Mouse (Mus musculus) cerebellum, adult 11 months (tissue): ENCODE measurements around the gene Scg3.
"Not testable (repeated sequence)": the region's sequence is repeated elsewhere in the genome, so short reads cannot be mapped to it uniquely, and the experiment has no call there.

Experiments
- DNase-seq: peaks from one replicate; pipeline ENCODE4 v3.0.0; 2022

Gene Scg3

DNA sequence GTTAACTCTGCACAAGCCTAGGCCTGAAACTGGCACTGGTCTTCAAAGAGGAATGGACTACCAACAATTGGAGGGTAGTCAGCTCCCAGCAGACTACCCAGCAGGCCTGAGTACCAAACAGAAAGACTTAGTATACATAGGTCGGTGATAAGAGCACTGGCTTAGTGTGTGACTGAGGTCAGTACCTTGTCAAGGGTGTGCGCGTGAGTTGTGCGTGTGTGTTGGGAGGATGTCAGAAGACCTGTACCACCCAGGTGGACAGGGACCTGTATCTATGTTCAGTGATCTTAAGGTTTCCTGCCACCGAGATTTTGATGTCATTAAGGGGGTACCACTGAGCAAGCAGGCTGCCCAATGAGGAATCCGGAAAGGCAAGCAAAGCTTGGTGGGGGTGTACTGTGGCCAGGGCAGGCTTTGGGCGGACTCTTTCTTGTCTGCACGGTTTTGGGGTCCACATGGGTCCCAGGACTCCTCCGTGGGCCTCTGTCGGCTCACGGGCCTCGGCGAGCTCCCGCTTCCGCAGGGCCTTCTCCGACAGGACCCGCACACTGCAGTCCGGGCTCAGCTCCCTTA is 58.8 kb downstream of the Scg3 start:
- DNase-seq, result no peak

GRCm38 (mm10) chr9:75621428-75621827 is 62.4 kb downstream of the Scg3 start:
- no peak for DNase-seq

DNA sequence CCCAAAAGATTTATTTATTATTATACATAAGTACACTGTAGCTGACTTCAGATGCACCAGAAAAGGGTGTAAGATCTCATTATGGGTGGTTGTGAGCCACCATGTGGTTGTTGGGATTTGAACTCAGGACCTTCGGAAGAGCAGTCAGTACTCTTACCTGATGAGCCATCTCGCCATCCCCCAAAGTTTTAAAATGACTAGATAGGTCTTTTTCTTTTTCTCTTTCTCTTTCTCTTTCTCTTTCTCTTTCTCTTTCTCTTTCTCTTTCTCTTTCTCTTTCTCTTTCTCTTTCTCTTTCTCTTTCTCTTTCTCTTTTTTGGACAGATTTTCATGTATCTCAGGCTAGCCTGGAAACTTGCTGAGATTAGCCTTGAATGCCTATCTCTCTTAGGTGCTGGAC is 64.1 kb downstream of the Scg3 start:
- DNase-seq, result not testable (repeated sequence)

DNA sequence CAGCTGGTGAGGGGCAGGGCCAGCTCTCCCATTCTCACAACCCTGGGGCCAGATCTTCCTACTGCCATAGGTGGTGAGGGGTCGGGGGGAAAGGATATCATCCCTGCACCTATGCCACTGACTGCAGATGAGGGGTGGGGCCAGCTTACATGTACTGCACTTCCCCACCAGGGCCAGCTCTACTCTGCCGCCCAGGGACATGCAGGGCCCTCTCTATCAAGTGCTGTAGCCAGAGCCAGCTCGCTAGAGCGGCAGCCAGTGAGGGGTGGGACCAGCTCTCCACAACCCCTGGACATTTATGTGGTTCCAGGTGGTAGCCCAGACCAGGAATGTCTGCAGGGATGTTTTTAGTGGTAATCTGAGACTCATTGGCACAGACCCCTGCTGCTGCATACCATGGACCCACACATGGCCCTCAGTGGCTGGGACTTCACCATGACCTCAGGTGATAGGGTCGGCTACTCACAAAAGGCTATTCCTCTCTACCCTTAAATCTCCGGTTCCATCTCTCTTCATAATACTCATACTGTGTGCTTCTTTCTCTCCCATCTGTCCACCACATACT is 64.9 kb downstream of the Scg3 start:
- no peak for DNase-seq

- DNase-seq, result no peak
These were observed 67.3 kb downstream of the Scg3 start for GRCm38 (mm10) chr9:75616560-75616959.

- DNase-seq, result peak; percentile 82
These were observed 73.0 kb downstream of the Scg3 start, which contains the start of gene Tmod2 for GRCm38 (mm10) chr9:75610571-75611493. Tmod2 (minus strand) TSS chr9:75611325.

- no peak for DNase-seq
These were observed 73.9 kb downstream of the Scg3 start for GRCm38 (mm10) chr9:75609965-75610364.

GRCm38 (mm10) chr9:75609505-75609904 is 74.4 kb downstream of the Scg3 start:
- no peak for DNase-seq

- no peak for DNase-seq
These were observed 76.4 kb downstream of the Scg3 start for GRCm38 (mm10) chr9:75607496-75607895.

DNA sequence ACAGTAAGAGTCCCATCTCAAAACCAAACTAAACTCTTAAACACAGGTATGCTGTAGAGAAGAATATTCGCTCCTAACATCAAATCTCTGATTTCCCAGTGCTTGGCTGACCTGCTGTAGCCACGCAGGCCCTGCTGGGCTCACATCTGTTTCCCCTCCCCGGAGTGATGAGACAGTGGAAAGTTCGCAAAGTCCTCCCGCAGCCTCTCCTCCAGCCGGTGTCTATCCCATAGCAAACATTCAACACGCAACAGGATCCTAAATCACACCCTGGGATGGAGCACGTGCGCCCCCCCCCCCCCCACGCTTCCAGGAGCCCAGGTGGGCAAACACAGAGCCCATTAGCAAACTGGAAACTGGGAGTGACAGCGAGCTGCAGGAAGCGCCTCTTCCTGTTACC is 82.3 kb downstream of the Scg3 start:
- DNase-seq, result no peak

DNA sequence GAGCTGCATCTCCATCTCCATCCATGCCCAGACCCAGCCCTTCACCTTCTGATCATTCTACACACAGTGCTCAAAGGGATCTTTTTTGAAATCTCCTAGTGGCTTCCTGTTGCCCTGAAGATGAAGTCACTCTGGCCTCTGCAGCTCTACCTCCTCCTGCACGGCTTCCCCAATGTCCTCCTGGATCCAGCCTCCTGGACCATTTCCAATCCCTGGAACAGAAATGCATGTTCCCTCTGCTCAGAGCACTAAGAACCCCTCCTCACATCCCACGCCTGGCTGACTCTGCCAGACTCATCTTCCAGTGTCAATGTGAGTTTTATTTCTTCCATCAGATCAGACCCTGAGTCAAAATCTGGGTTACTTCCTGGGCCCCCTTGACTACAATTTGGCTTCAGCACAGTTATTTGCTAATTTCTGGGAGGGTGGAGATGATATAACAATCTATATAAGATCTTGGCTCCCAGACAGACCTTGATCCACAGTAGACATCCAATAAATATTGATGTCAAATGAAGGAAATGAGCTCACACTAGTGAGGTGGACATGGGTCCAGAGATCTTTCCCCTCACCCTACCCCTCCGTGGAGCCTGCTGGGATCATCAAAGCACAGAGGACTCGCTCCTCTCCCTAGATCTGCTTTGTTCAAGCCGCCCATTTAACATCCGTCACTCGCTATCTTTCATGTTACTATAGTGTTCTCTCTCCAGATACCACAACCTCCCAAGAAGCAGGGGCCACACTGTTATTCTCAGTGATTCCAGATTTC is 83.5 kb downstream of the Scg3 start:
- DNase-seq, result peak; percentile 36

DNA sequence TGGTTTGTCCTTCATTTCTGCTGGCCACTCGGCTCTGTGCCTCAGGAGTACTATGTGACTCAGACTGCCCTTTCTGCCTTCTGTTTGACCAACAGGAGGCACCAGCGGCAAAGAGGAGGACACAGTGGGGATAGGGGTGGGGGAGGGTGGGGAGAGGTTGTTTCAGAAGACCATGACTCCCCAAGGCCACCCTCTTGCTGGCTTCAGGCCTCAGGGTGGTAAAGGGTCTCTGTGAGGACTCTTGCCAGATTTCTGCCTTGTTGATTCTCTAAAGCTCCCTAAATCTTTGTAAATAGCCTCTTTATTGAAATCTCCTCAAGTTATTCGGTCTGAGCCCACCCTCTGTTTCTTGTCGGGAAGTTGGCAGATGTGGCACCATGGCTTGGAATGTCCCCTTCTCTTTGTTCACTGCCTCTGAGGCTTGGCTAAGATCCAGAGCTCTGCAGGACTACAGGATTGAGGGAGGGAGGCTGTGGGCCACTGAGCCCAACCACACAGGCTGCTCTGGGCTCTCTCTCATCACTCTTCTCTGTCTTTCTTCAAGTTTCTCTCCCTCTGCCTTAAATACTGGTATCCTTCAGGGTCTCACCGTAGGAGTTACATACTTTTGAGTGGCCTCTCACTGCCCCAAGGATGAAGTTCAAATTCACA is 84.5 kb downstream of the Scg3 start:
- peak; percentile 46 for DNase-seq

- DNase-seq, result no peak
These were observed 86.3 kb downstream of the Scg3 start for GRCm38 (mm10) chr9:75597596-75597995.

GRCm38 (mm10) chr9:75597036-75597435 is 86.8 kb downstream of the Scg3 start:
- DNase-seq, result peak; percentile 26

DNA sequence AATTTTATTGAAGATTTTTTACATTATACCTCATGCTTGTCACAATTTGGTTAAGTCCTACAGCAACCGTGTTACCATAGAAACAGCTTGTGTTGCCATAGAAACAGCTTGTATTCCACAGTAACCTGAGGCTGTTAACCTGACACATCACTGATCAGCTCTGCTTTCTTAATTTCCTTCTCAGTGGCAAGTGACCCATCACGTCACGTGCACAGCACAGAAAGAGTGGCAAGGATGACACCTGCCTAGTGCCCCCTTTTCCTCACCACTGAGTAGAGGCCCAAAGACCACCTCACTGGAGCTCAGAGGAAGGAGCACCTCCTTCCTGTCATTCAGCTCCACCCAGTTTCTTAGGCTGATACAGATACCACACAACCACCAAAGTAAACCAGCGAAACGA is 90.4 kb downstream of the Scg3 start:
- DNase-seq, result no peak
